Comparison of ENCODE assay signal across 8 mouse cellular contexts in genomic region chr11:70221603-70222500, GRCm38 (mm10). TPM values are rescaled to one million over a fixed set of nuclear protein-coding genes. Genes with fewer than 3 reads are reported as not detected.
DNase-seq lines count a peak whose midpoint lies in the region; ATAC-seq and TF ChIP-seq lines count a peak whose summit lies in the region.

No protein-coding gene starts in this region.

- DNase-seq in forebrain, postnatal 0 days, result peak; percentile 15
- peak; percentile 82 for DNase-seq in kidney, adult 2 months
- DNase-seq in midbrain, embryonic 10.5 days (ENCODE audit: low spot score), result no peak
- no peak for DNase-seq in thymus, adult 18-20 months
- no peak for DNase-seq in gastrocnemius, adult 18-20 months (ENCODE audit: low spot score)
- no peak for DNase-seq in thymus, postnatal 10 days (ENCODE audit: low spot score in 2 of 2)

- H3K27me3 ChIP-seq in ES-Bruce4 (ENCODE audit: control insufficient read depth, insufficient read depth, low read length, poor library complexity, severe bottlenecking), result no peaks in the 10 kb centered on the region
- H3K27me3 ChIP-seq in forebrain, postnatal 0 days (ENCODE audit: insufficient read depth, low read length), result no peaks in the 10 kb centered on the region
- no peaks in the 10 kb centered on the region for H3K27me3 ChIP-seq in kidney, adult 2 months (replicated peaks; ENCODE audit: control insufficient read depth, insufficient read depth, low read length)
- H3K27me3 ChIP-seq in midbrain, embryonic 10.5 days (ENCODE audit: low read depth, poor library complexity, severe bottlenecking), result peaks cover 64% of the 10 kb centered on the region

- H3K36me3 ChIP-seq in ES-Bruce4 (ENCODE audit: control insufficient read depth, insufficient read depth, low read length, poor library complexity, severe bottlenecking), result 0 out of 2 replicates have a peak, but pooled peaks cover 3% of the 10 kb centered on the region
- peaks cover 7% of the 10 kb centered on the region for H3K36me3 ChIP-seq in forebrain, postnatal 0 days (ENCODE audit: insufficient read depth)
- no peaks in the 10 kb centered on the region; the same call in 1 of the 2 replicates for H3K36me3 ChIP-seq in kidney, adult 2 months (ENCODE audit: control insufficient read depth, insufficient read depth, low read length)
- H3K36me3 ChIP-seq in midbrain, embryonic 10.5 days, result peaks cover 16% of the 10 kb centered on the region

- TF ChIP-seq CTCF in ES-Bruce4 (IDR thresholded peaks at IDR 0.05; ENCODE audit: low read depth, low read length), result no peak
- no peak for TF ChIP-seq CTCF in forebrain, postnatal 0 days (IDR thresholded peaks at IDR 0.05; ENCODE audit: low read depth)
- no peak for TF ChIP-seq CTCF in kidney, adult 2 months (conservative IDR thresholded peaks at IDR 0.05; ENCODE audit: insufficient read depth, insufficient read length, low read depth, low read length)

- peak overlapping the region; percentile 35 for H3K27ac ChIP-seq in ES-Bruce4 (ENCODE audit: insufficient read depth, low read length)
- H3K27ac ChIP-seq in brown adipose tissue, adult 24 weeks (replicated peaks; ENCODE audit: low read depth, low read length), result peak overlapping the region; percentile 98
- peak overlapping the region; percentile 87 for H3K27ac ChIP-seq in forebrain, postnatal 0 days (ENCODE audit: low read depth, low read length)
- H3K27ac ChIP-seq in kidney, adult 2 months (ENCODE audit: insufficient read depth, low read depth, low read length), result peak overlapping the region; percentile 86
- peak overlapping the region; percentile 91 for H3K27ac ChIP-seq in midbrain, embryonic 10.5 days (replicated peaks)

- H3K9ac ChIP-seq in ES-Bruce4 (ENCODE audit: low read depth, poor library complexity, severe bottlenecking), result peak overlapping the region; percentile 56
- peak overlapping the region; percentile 78 for H3K9ac ChIP-seq in forebrain, postnatal 0 days

- no peaks in the 10 kb centered on the region for H3K9me3 ChIP-seq in ES-Bruce4 (replicated peaks; ENCODE audit: control insufficient read depth, insufficient read depth, low read length, poor library complexity, severe bottlenecking)
- H3K9me3 ChIP-seq in forebrain, postnatal 0 days (ENCODE audit: low read length), result no peaks in the 10 kb centered on the region
- H3K9me3 ChIP-seq in midbrain, embryonic 10.5 days (replicated peaks), result no peaks in the 10 kb centered on the region

- 10% methylated on average over 14 of the region's 14 CpGs for WGBS in forebrain, postnatal 0 days
- 14% methylated on average over 14 of the region's 14 CpGs for WGBS in kidney, adult 2 months
- WGBS in midbrain, embryonic 10.5 days, result 12% methylated on average over 14 of the region's 14 CpGs

- peak overlapping the region; percentile 89 for H3K4me2 ChIP-seq in forebrain, postnatal 0 days (ENCODE audit: low read depth)

- ATAC-seq in forebrain, postnatal 0 days, result no peak

- TF ChIP-seq EP300 in ES-Bruce4 (IDR thresholded peaks at IDR 0.05; ENCODE audit: insufficient read depth, low read depth, low read length), result no peak

- TF ChIP-seq POLR2A in ES-Bruce4 (IDR thresholded peaks at IDR 0.05; ENCODE audit: insufficient read depth, low read length), result no peak
- TF ChIP-seq POLR2A in kidney, adult 2 months (IDR thresholded peaks at IDR 0.05; ENCODE audit: low read depth, low read length), result no peak

- H3K4me3 ChIP-seq in ES-Bruce4 (ENCODE audit: low read depth, low read length), result peak overlapping the region; percentile 78
- peak overlapping the region; percentile 76 for H3K4me3 ChIP-seq in brown adipose tissue, adult 24 weeks (ENCODE audit: insufficient read depth, low read depth, low read length)
- peak overlapping the region; percentile 61 for H3K4me3 ChIP-seq in forebrain, postnatal 0 days (ENCODE audit: low read depth, low read length)
- H3K4me3 ChIP-seq in kidney, adult 2 months (ENCODE audit: insufficient read depth, low read depth, low read length), result peak overlapping the region; percentile 63
- peak overlapping the region; percentile 73 for H3K4me3 ChIP-seq in midbrain, embryonic 10.5 days

- H3K4me1 ChIP-seq in ES-Bruce4 (ENCODE audit: control insufficient read depth, insufficient read depth, low read length), result peaks cover 5% of the 10 kb centered on the region
- H3K4me1 ChIP-seq in brown adipose tissue, adult 24 weeks (ENCODE audit: control insufficient read depth, insufficient read depth, insufficient read length, low read length), result peaks cover 9% of the 10 kb centered on the region
- H3K4me1 ChIP-seq in forebrain, postnatal 0 days (ENCODE audit: insufficient read depth), result peaks cover 26% of the 10 kb centered on the region
- peaks cover 35% of the 10 kb centered on the region for H3K4me1 ChIP-seq in kidney, adult 2 months (ENCODE audit: control insufficient read depth, insufficient read depth, low read length)
- H3K4me1 ChIP-seq in midbrain, embryonic 10.5 days, result peaks cover 56% of the 10 kb centered on the region

RNA-seq across cellular contexts. Expression of gene Slc16a13, which starts 1.0 kb away (rescaled TPM):
- 8.9 and 11.2 TPM in 2 replicates for polyA plus RNA-seq in ES-Bruce4 (2011; ENCODE audit: insufficient read depth, insufficient read length, low read depth, missing spikeins)
- 0.67 and 2.2 TPM in 2 replicates for polyA plus RNA-seq in brown adipose tissue, adult 24 weeks (2012; ENCODE audit: insufficient read depth, insufficient read length, missing spikeins)
- 9.8 and 10.9 TPM in 2 replicates for total RNA-seq in forebrain, postnatal 0 days (2014; rRNA removed)
- 8.2 and 9.6 TPM in 2 replicates for polyA plus RNA-seq in forebrain, postnatal 0 days (2015; fragmentation: Nextera tagmentation; extraction: Ambion mirVana)
- polyA plus RNA-seq in kidney, adult 2 months (2012; rRNA removed), result 44.0 and 48.8 TPM in 2 replicates
- 16.0 and 18.9 TPM in 2 replicates for polyA plus RNA-seq in midbrain, embryonic 10.5 days (2016; fragmentation: Nextera tagmentation; extraction: Ambion mirVana)
- under 1 TPM; 0.14 to 0.50 TPM for total RNA-seq in gastrocnemius, adult 18-20 months (2021)

RNA-seq across cellular contexts. Expression of gene Bcl6b, which starts 7.7 kb away (rescaled TPM):
- polyA plus RNA-seq in ES-Bruce4 (2011; ENCODE audit: insufficient read depth, insufficient read length, low read depth, missing spikeins), result 4.1 TPM in 2 replicates
- 7.0 and 13.4 TPM in 2 replicates for polyA plus RNA-seq in brown adipose tissue, adult 24 weeks (2012; ENCODE audit: insufficient read depth, insufficient read length, missing spikeins)
- total RNA-seq in forebrain, postnatal 0 days (2014; rRNA removed), result 4.2 TPM in 2 replicates
- polyA plus RNA-seq in forebrain, postnatal 0 days (2015; fragmentation: Nextera tagmentation; extraction: Ambion mirVana), result 3.8 and 5.3 TPM in 2 replicates
- 7.9 and 8.8 TPM in 2 replicates for polyA plus RNA-seq in kidney, adult 2 months (2012; rRNA removed)
- polyA plus RNA-seq in midbrain, embryonic 10.5 days (2016; fragmentation: Nextera tagmentation; extraction: Ambion mirVana), result 4.8 and 5.0 TPM in 2 replicates
- 1 to 10 TPM in 1 of 2 experiments, under 1 TPM in 1; 0.82 to 5.1 TPM for total RNA-seq in gastrocnemius, adult 18-20 months (2021)

RNA-seq across cellular contexts. Expression of gene Slc16a11, which starts 9.3 kb away (rescaled TPM):
- 2.0 and 3.5 TPM in 2 replicates for polyA plus RNA-seq in ES-Bruce4 (2011; ENCODE audit: insufficient read depth, insufficient read length, low read depth, missing spikeins)
- not detected in 2 replicates for polyA plus RNA-seq in brown adipose tissue, adult 24 weeks (2012; ENCODE audit: insufficient read depth, insufficient read length, missing spikeins)
- 11.8 and 19.7 TPM in 2 replicates for total RNA-seq in forebrain, postnatal 0 days (2014; rRNA removed)
- polyA plus RNA-seq in forebrain, postnatal 0 days (2015; fragmentation: Nextera tagmentation; extraction: Ambion mirVana), result 9.6 and 13.1 TPM in 2 replicates
- polyA plus RNA-seq in kidney, adult 2 months (2012; rRNA removed), result 36.4 and 56.5 TPM in 2 replicates
- 1.2 and 1.3 TPM in 2 replicates for polyA plus RNA-seq in midbrain, embryonic 10.5 days (2016; fragmentation: Nextera tagmentation; extraction: Ambion mirVana)
- under 1 TPM in 1 of 2 experiments, not detected in 1; 0.50 TPM for total RNA-seq in gastrocnemius, adult 18-20 months (2021)

RNA-seq across cellular contexts. Expression of gene 0610010K14Rik, which starts 15.9 kb away (rescaled TPM):
- 108 and 126 TPM in 2 replicates for polyA plus RNA-seq in ES-Bruce4 (2011; ENCODE audit: insufficient read depth, insufficient read length, low read depth, missing spikeins)
- 28.7 and 40.6 TPM in 2 replicates for polyA plus RNA-seq in brown adipose tissue, adult 24 weeks (2012; ENCODE audit: insufficient read depth, insufficient read length, missing spikeins)
- 48.7 and 54.1 TPM in 2 replicates for total RNA-seq in forebrain, postnatal 0 days (2014; rRNA removed)
- 161 and 207 TPM in 2 replicates for polyA plus RNA-seq in forebrain, postnatal 0 days (2015; fragmentation: Nextera tagmentation; extraction: Ambion mirVana)
- polyA plus RNA-seq in kidney, adult 2 months (2012; rRNA removed), result 73.6 and 78.9 TPM in 2 replicates
- polyA plus RNA-seq in midbrain, embryonic 10.5 days (2016; fragmentation: Nextera tagmentation; extraction: Ambion mirVana), result 241 and 244 TPM in 2 replicates
- total RNA-seq in gastrocnemius, adult 18-20 months (2021), result 10 to 100 TPM; 30.3 to 30.7 TPM

RNA-seq across cellular contexts. Expression of gene Gm21988, which starts 17.8 kb away (rescaled TPM):
- 0.55 and 0.65 TPM in 2 replicates for polyA plus RNA-seq in ES-Bruce4 (2011; ENCODE audit: insufficient read depth, insufficient read length, low read depth, missing spikeins)
- polyA plus RNA-seq in brown adipose tissue, adult 24 weeks (2012; ENCODE audit: insufficient read depth, insufficient read length, missing spikeins), result 4.0 and 4.8 TPM in 2 replicates
- total RNA-seq in forebrain, postnatal 0 days (2014; rRNA removed), result 4.9 and 7.4 TPM in 2 replicates
- 16.6 and 19.4 TPM in 2 replicates for polyA plus RNA-seq in forebrain, postnatal 0 days (2015; fragmentation: Nextera tagmentation; extraction: Ambion mirVana)
- polyA plus RNA-seq in kidney, adult 2 months (2012; rRNA removed), result 13.9 and 15.8 TPM in 2 replicates
- 9.6 and 10.7 TPM in 2 replicates for polyA plus RNA-seq in midbrain, embryonic 10.5 days (2016; fragmentation: Nextera tagmentation; extraction: Ambion mirVana)
- total RNA-seq in gastrocnemius, adult 18-20 months (2021), result 1 to 10 TPM; 3.2 to 3.3 TPM

Comparison
In these comparisons a context has a peak if more than half of its experiments do, and no peak if none do; other contexts are left out.
1. H3K27ac ChIP-seq: peak in every context shown above with its lines; median percentile 98 in brown adipose tissue, adult 24 weeks; 91 in midbrain, embryonic 10.5 days; 87 in forebrain, postnatal 0 days; 86 in kidney, adult 2 months; 35 in ES-Bruce4.
2. DNase-seq: peak in forebrain, postnatal 0 days (single experiment) and kidney, adult 2 months (single experiment); none in midbrain, embryonic 10.5 days (single experiment), thymus, adult 18-20 months (0 of 2), gastrocnemius, adult 18-20 months (single experiment) and thymus, postnatal 10 days (0 of 2).
3. Peak in every context shown above with its lines, with median percentiles within 50 percentile points of each other: H3K4me3 ChIP-seq.